Comparison of ENCODE assay signal across 8 mouse cellular contexts in the genomic region with DNA sequence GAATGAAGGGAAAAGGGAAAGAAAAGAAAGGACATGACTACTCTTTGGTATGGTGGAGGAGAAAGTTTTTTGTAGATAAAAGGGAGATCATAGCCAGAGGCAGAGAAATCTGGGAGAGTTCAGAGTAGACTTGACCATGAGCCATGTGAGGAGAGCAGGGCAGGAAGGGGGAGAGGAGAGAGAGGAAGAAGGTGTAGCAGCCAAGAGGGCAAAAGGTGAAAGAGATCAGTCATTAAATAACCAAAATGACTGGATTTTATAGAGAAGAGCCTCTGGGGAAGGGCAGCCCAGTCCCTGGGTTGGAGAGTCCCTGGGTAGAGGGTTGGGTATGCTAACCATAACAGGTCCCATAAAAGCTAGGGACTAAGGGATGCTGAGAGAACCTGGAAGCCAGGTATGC. TPM values are rescaled to one million over a fixed set of nuclear protein-coding genes. Genes with fewer than 3 reads are reported as not detected.
DNase-seq lines count a peak whose midpoint lies in the region; ATAC-seq and TF ChIP-seq lines count a peak whose summit lies in the region.

No protein-coding gene starts in this region.

- intact Hi-C loops in gastrocnemius, adult 2 months (cut with DNase I): loop anchor here (2.0 to 5.0 kb wide), 4 partner anchors 41 to 349 kb away; a partner anchor contains a TSS

- no peaks in the 10 kb centered on the region for H3K27me3 ChIP-seq in G1E (ENCODE audit: insufficient read depth, low read length)

- DNase-seq in gastrocnemius, adult 2 months: no peak
- no peak for DNase-seq in gastrocnemius, adult 18-20 months (ENCODE audit: low spot score)
- DNase-seq in G1E (ENCODE audit: low spot score): no peak
- peak; percentile 9 for DNase-seq in induced T-regulatory cell, adult 2 months (ENCODE audit: low read depth)
- DNase-seq in frontal cortex, postnatal 25 days (ENCODE audit: low spot score in 2 of 2): no peak
- no peak for DNase-seq in yolk sac, embryonic 10.5 days (ENCODE audit: low spot score)
- DNase-seq in urinary bladder, postnatal 10 days (ENCODE audit: low spot score): no peak

- no peak for TF ChIP-seq CTCF in gastrocnemius, adult 2 months (IDR thresholded peaks at IDR 0.05)
- no peak for TF ChIP-seq CTCF in G1E (IDR thresholded peaks at IDR 0.05; ENCODE audit: low read depth, low read length)

- peaks cover 38% of the 10 kb centered on the region for H3K79me2 ChIP-seq in macrophage (ENCODE audit: inconsistent target)

- peak overlapping the region; percentile 99 for H3K4me3 ChIP-seq in gastrocnemius, adult 2 months
- H3K4me3 ChIP-seq in G1E (ENCODE audit: low read depth, low read length) (peak overlapping the region; percentile 84), macrophage (ENCODE audit: inconsistent target) (peak overlapping the region; percentile 56)

- H3K36me3 ChIP-seq in G1E (replicated peaks) (peaks cover 16% of the 10 kb centered on the region), macrophage (ENCODE audit: inconsistent target) (peaks cover 7% of the 10 kb centered on the region; the same call in 1 of the 2 replicates)

- H3K4me1 ChIP-seq in G1E (ENCODE audit: insufficient read depth, low read depth, low read length): peaks cover 22% of the 10 kb centered on the region

- ATAC-seq in G1E (ENCODE audit: extremely low read depth, insufficient number of reproducible peaks, low FRiP score, poor library complexity, severe bottlenecking): no peak

- no peak overlapping the region for H3K27ac ChIP-seq in gastrocnemius, adult 2 months
- peak overlapping the region; percentile 84 for H3K27ac ChIP-seq in macrophage

- H3K9me3 ChIP-seq in G1E (replicated peaks): no peaks in the 10 kb centered on the region

RNA-seq across cellular contexts. Expression of a gene that starts 0.9 kb away (rescaled TPM):
- total RNA-seq in gastrocnemius, adult 2 months (2021): 10 to 100 TPM; 19.6 to 28.7 TPM
- 10 to 100 TPM; 17.3 to 19.0 TPM for total RNA-seq in gastrocnemius, adult 18-20 months (2021)
- total RNA-seq in G1E (2014; fragmentation: Nextera tagmentation) (11.0 and 18.1 TPM in 2 replicates), G1E (2017) (6.5 and 8.5 TPM in 2 replicates)
- polyA plus RNA-seq in G1E (2012) (2.6 and 2.9 TPM in 2 replicates), macrophage (2018) (25.6 to 41.0 TPM (median 25.9 TPM) in 3 replicates)
- total RNA-seq in macrophage (2018; cell fraction: chromatin; rRNA removed): 100 to 1,000 TPM in 10 of 26 experiments, 10 to 100 TPM in 16; 31.9 to 180 (median 88.4) TPM
- 10 to 100 TPM; 13.9 to 50.6 (median 29.3) TPM for total RNA-seq in macrophage (2018; cell fraction: cytosol; rRNA removed)
- 100 to 1,000 TPM in 2 of 26 experiments, 10 to 100 TPM in 24; 19.5 to 134 (median 44.8) TPM for total RNA-seq in macrophage (2018; cell fraction: nucleus; rRNA removed)
